19 mouse cellular contexts compared by ENCODE assay signal in the genomic region with DNA sequence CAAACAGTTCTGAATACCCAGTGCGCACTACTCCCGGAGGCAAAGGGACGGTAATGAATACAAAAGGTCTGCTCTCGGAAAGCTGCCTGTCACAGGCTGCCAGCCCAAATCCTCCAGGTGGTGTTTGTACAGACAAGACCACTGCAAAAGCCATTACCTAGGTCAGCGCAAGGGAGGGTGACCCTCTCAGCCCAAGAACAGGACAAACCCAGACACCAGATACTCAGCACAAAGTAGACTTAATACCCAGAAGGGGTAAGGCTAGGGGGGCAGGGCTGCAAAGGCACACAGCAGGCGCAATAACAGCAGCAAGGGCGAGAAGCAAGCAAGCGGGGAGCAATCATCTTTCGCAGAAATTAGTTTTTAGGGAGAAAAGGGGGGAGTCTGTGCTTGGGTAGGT.
"Had no signal": no experiment of that assay in that cellular context is flagged by ENCODE, and none has a peak within 500 bp of the region (broad histone marks: within the 10 kb centered on the region; RNA-seq: fewer than 3 reads in every experiment).

No protein-coding gene starts in this region.

- DNase-seq: lung, adult 18-20 months; lung, embryonic 14.5 days; lung, postnatal 10 days; lung, postnatal 4 days; midbrain, embryonic 14.5 days; retina, postnatal 1 day; right cerebral cortex, adult 18-20 months; right cerebral cortex, postnatal 25 days; right cerebral cortex, postnatal 4 days; thymus, postnatal 14 days; thymus, postnatal 36 days had no signal

- H3K4me1 ChIP-seq: midbrain, embryonic 12.5 days had no signal

- ATAC-seq: midbrain, embryonic 16.5 days had no signal

- H3K4me2 ChIP-seq: lung, embryonic 14.5 days; midbrain, embryonic 12.5 days; neural tube, embryonic 13.5 days; neural tube, embryonic 15.5 days; stomach, embryonic 15.5 days had no signal

- H3K9me3 ChIP-seq: midbrain, embryonic 10.5 days; midbrain, embryonic 12.5 days; neural tube, embryonic 13.5 days; neural tube, embryonic 15.5 days; stomach, embryonic 15.5 days had no signal

- H3K36me3 ChIP-seq: midbrain, embryonic 10.5 days; midbrain, embryonic 12.5 days; neural tube, embryonic 13.5 days; neural tube, embryonic 15.5 days; stomach, embryonic 15.5 days had no signal

- H3K4me3 ChIP-seq: midbrain, embryonic 10.5 days; midbrain, embryonic 12.5 days; myocyte; neural tube, embryonic 13.5 days; neural tube, embryonic 15.5 days; stomach, embryonic 15.5 days had no signal

- H3K27ac ChIP-seq: midbrain, embryonic 10.5 days; midbrain, embryonic 12.5 days; neural tube, embryonic 13.5 days; neural tube, embryonic 15.5 days; stomach, embryonic 15.5 days; stomach, postnatal 0 days had no signal

- H3K27me3 ChIP-seq: midbrain, embryonic 12.5 days; neural tube, embryonic 13.5 days; neural tube, embryonic 15.5 days; stomach, embryonic 15.5 days had no signal

- H3K9ac ChIP-seq: lung, embryonic 14.5 days; midbrain, embryonic 12.5 days; neural tube, embryonic 13.5 days; neural tube, embryonic 15.5 days; stomach, embryonic 15.5 days had no signal
